Mouse (Mus musculus) kidney, adult 2 months (tissue): Measurements from ENCODE around the gene Acap1. TPM values are rescaled to one million over a fixed set of nuclear protein-coding genes. Genes with fewer than 3 reads are reported as not detected.
"Not testable (repeated sequence)": the region's sequence is repeated elsewhere in the genome, so short reads cannot be mapped to it uniquely, and the experiment has no call there.

Experiments
- DNase-seq: peaks from one replicate; pipeline ENCODE4 v3.0.0; 2021
- H3K27ac ChIP-seq: fragments of 200-500 bp; 2 replicates; pipeline ENCODE4 v1.5.1; 2012; ENCODE audit warnings: low read depth, low read length, control low read depth, inconsistent platforms; ENCODE audit not compliant: insufficient read depth
- H3K27me3 ChIP-seq: fragments of 200-500 bp; replicated peaks from 2 replicates; pipeline ENCODE4 v1.6.1; 2012; ENCODE audit warnings: mild to moderate bottlenecking, moderate library complexity, low read length, inconsistent platforms; ENCODE audit not compliant: control insufficient read depth, insufficient read depth
- H3K36me3 ChIP-seq: fragments of 200-500 bp; 2 replicates; pipeline ENCODE4 v1.6.1; 2012; ENCODE audit warnings: mild to moderate bottlenecking, moderate library complexity, low read length, inconsistent platforms; ENCODE audit not compliant: control insufficient read depth, insufficient read depth
- H3K4me1 ChIP-seq: fragments of 200-500 bp; 2 replicates; pipeline ENCODE4 v1.6.1; 2011; ENCODE audit warnings: low read length; ENCODE audit not compliant: control insufficient read depth, insufficient read depth
- H3K4me3 ChIP-seq: fragments of 200-500 bp; 2 replicates; pipeline ENCODE4 v1.5.1; 2011; ENCODE audit warnings: mild to moderate bottlenecking, low read depth, low read length, control low read depth; ENCODE audit not compliant: insufficient read depth
- CTCF ChIP-seq: fragments of 200-500 bp; conservative IDR thresholded peaks from 2 replicates; pipeline ENCODE4 v1.5.1; 2011; ENCODE audit warnings: low read depth, mild to moderate bottlenecking, control low read depth, low read length, moderate library complexity, mixed read lengths; ENCODE audit not compliant: insufficient read depth, insufficient read length
- POLR2A ChIP-seq: fragments of 200-500 bp; IDR thresholded peaks from one replicate; pipeline ENCODE4 v1.6.1; 2011; ENCODE audit warnings: low read depth, low read length, control low read depth
- WGBS: fragments of 180-500 bp; shearing (Covaris S2); methylation state at CpG from one replicate; pipeline ENCODE4 v1.1.7; 2018; 5-methylcytosine and 5-hydroxymethylcytosine counted together
- polyA plus RNA-seq: library from polyadenylated mRNA; depleted of rRNA; stranded (reverse); fragments of >200 nt; gene quantifications from 2 replicates; pipeline ENCODE4 v1.2.3, GENCODE M21; 2012

The Acap1 gene
- polyA plus RNA-seq, 1 experiment = 6.1 TPM

GRCm38 (mm10) chr11:69870289-69871069 lies 24.9 kb downstream of the Acap1 start:
- WGBS = 96% methylated on average over 2 of the region's 2 CpGs
- DNase-seq = no peak
- Histone ChIP-seq H3K4me1 (no peaks in the 10 kb centered on the region), H3K36me3 (no peaks in the 10 kb centered on the region), H3K27ac (no peak overlapping the region), H3K4me3 (no peak overlapping the region), H3K27me3 (no peaks in the 10 kb centered on the region)
- TF ChIP-seq CTCF = no peak
- TF ChIP-seq POLR2A = no peak

- Histone ChIP-seq H3K27me3 (no peaks in the 10 kb centered on the region), H3K27ac (no peak overlapping the region), H3K36me3 (no peaks in the 10 kb centered on the region), H3K4me3 (no peak overlapping the region), H3K4me1 (no peaks in the 10 kb centered on the region)
- no peak for DNase-seq
- TF ChIP-seq CTCF (no peak), POLR2A (no peak)
- 79% methylated on average over 9 of the region's 9 CpGs for WGBS
These were observed 28.0 kb downstream of the Acap1 start for GRCm38 (mm10) chr11:69867335-69867734.

- no peak overlapping the region for H3K27ac ChIP-seq
- no peak overlapping the region for H3K4me3 ChIP-seq
These were observed 29.8 kb downstream of the Acap1 start for GRCm38 (mm10) chr11:69865561-69865960.

GRCm38 (mm10) chr11:69864138-69864860 lies 31.0 kb downstream of the Acap1 start:
- 51% methylated on average over 8 of the region's 8 CpGs for WGBS
- no peaks in the 10 kb centered on the region for H3K36me3 ChIP-seq
- no peaks in the 10 kb centered on the region for H3K4me1 ChIP-seq
- H3K4me3 ChIP-seq = no peak overlapping the region
- H3K27ac ChIP-seq = no peak overlapping the region
- TF ChIP-seq CTCF (no peak), POLR2A (no peak)
- DNase-seq = no peak
- no peaks in the 10 kb centered on the region for H3K27me3 ChIP-seq

More at GRCm38 (mm10) chr11:69865561-69865960, 29.8 kb downstream of the Acap1 start:
- Histone ChIP-seq H3K27me3 (no peaks in the 10 kb centered on the region), H3K36me3 (no peaks in the 10 kb centered on the region), H3K4me1 (no peaks in the 10 kb centered on the region)
- no peak for DNase-seq
- TF ChIP-seq CTCF (no peak), POLR2A (no peak)
- WGBS = 84% methylated on average over 9 of the region's 9 CpGs

GRCm38 (mm10) chr11:69863729-69864128 lies 31.6 kb downstream of the Acap1 start:
- H3K4me1 ChIP-seq, DNase-seq, H3K36me3 ChIP-seq, H3K27ac ChIP-seq, H3K27me3 ChIP-seq, H3K4me3 ChIP-seq: not testable (repeated sequence)
- WGBS = 66% methylated on average over 3 of the region's 3 CpGs

- Histone ChIP-seq H3K4me1 (no peaks in the 10 kb centered on the region; the same call in 1 of the 2 replicates), H3K4me3 (peak within 1 kb of the TSS; percentile 46), H3K27ac (peak within 1 kb of the TSS; percentile 75), H3K36me3 (no peaks in the 10 kb centered on the region), H3K27me3 (no peaks in the 10 kb centered on the region)
- DNase-seq = peak; percentile 80
- WGBS = 27% methylated on average over 30 of the region's 30 CpGs
- TF ChIP-seq POLR2A = no peak
- TF ChIP-seq CTCF = no peak
These were observed 37.0 kb downstream of the Acap1 start, which contains the start of gene Tnk1 for GRCm38 (mm10) chr11:69858113-69858998. Gene Tnk1 (minus strand): TSS chr11:69858730.

GRCm38 (mm10) chr11:69855347-69855746 lies 40.0 kb downstream of the Acap1 start:
- Histone ChIP-seq H3K36me3 (no peaks in the 10 kb centered on the region), H3K27ac (no peak overlapping the region), H3K4me1 (no peaks in the 10 kb centered on the region; the same call in 1 of the 2 replicates), H3K4me3 (no peak overlapping the region), H3K27me3 (no peaks in the 10 kb centered on the region)
- DNase-seq = peak; percentile 37
- TF ChIP-seq POLR2A = no peak
- peak; percentile 42 for TF ChIP-seq CTCF
- 39% methylated on average over 16 of the region's 16 CpGs for WGBS
